16 mouse cellular contexts compared by ENCODE assay signal in genomic region chr6:108638157-108638833, GRCm38 (mm10). TPM values are rescaled to one million over a fixed set of nuclear protein-coding genes. Genes with fewer than 3 reads are reported as not detected.
DNase-seq lines count a peak whose midpoint lies in the region; ATAC-seq and TF ChIP-seq lines count a peak whose summit lies in the region.
"Had no signal": no experiment of that assay in that cellular context is flagged by ENCODE, and none has a peak within 500 bp of the region (broad histone marks: within the 10 kb centered on the region; RNA-seq: fewer than 3 reads in every experiment).

No protein-coding gene starts in this region.

- 51% methylated on average over 6 of the region's 6 CpGs for WGBS in liver, postnatal 0 days (ENCODE audit: insufficient replicate concordance)

- DNase-seq in urinary bladder, postnatal 14 days (ENCODE audit: low spot score), result peak; percentile 22
- no peak for DNase-seq in urinary bladder, postnatal 4 days (ENCODE audit: low spot score in 2 of 2)
- DNase-seq in kidney, adult 9 months, result peak; percentile 89
- DNase-seq in liver, postnatal 0 days, result peak; percentile 52
- peak; percentile 55 for DNase-seq in yolk sac, embryonic 10.5 days (ENCODE audit: low spot score)
- no peak for DNase-seq in urinary bladder, adult 2 months (ENCODE audit: low spot score)
- no peak for DNase-seq in layer of hippocampus, adult 9-10 months (ENCODE audit: low spot score)
- no peak for DNase-seq in frontal cortex, postnatal 36 days (ENCODE audit: low spot score in 2 of 2)
- DNase-seq: adrenal gland, postnatal 14 days; cerebellum, postnatal 36 days; gastrocnemius, postnatal 10 days had no signal

- no peak overlapping the region for H3K4me3 ChIP-seq in liver, postnatal 0 days (ENCODE audit: low read depth, low read length)
- H3K4me3 ChIP-seq: embryonic facial prominence, embryonic 13.5 days; hindbrain, embryonic 12.5 days; layer of hippocampus, adult 2 months had no signal

- ATAC-seq in liver, postnatal 0 days, result peak; percentile 99

- H3K27ac ChIP-seq in liver, postnatal 0 days (ENCODE audit: low read depth), result peak overlapping the region; percentile 91
- H3K27ac ChIP-seq: embryonic facial prominence, embryonic 13.5 days; hindbrain, embryonic 12.5 days; layer of hippocampus, adult 2 months had no signal

- TF ChIP-seq CTCF in liver, postnatal 0 days (IDR thresholded peaks at IDR 0.05; ENCODE audit: low read depth), result no peak

- H3K9me3 ChIP-seq in liver, postnatal 0 days (ENCODE audit: low read length), result no peaks in the 10 kb centered on the region
- H3K9me3 ChIP-seq: embryonic facial prominence, embryonic 13.5 days; hindbrain, embryonic 12.5 days had no signal

- no peaks in the 10 kb centered on the region for H3K27me3 ChIP-seq in liver, postnatal 0 days (ENCODE audit: insufficient read depth, low read length)
- H3K27me3 ChIP-seq: CH12.LX; embryonic facial prominence, embryonic 13.5 days; hindbrain, embryonic 12.5 days had no signal

- H3K36me3 ChIP-seq in liver, postnatal 0 days (replicated peaks; ENCODE audit: insufficient read depth, low read length), result no peaks in the 10 kb centered on the region
- H3K36me3 ChIP-seq: embryonic facial prominence, embryonic 13.5 days; hindbrain, embryonic 12.5 days had no signal

- H3K9ac ChIP-seq in liver, postnatal 0 days (replicated peaks), result no peak overlapping the region
- H3K9ac ChIP-seq: embryonic facial prominence, embryonic 13.5 days; hindbrain, embryonic 12.5 days had no signal

- no peak overlapping the region for H3K4me2 ChIP-seq in liver, postnatal 0 days (ENCODE audit: low read depth, low read length)
- H3K4me2 ChIP-seq: embryonic facial prominence, embryonic 13.5 days; heart, embryonic 11.5 days; hindbrain, embryonic 12.5 days had no signal

- TF ChIP-seq EP300 in liver, postnatal 0 days (IDR thresholded peaks at IDR 0.05; ENCODE audit: low read depth), result peak; percentile 56

- peaks cover 3% of the 10 kb centered on the region for H3K4me1 ChIP-seq in liver, postnatal 0 days (ENCODE audit: insufficient read depth)
- H3K4me1 ChIP-seq: embryonic facial prominence, embryonic 13.5 days; hindbrain, embryonic 12.5 days had no signal

RNA-seq across cellular contexts. Expression of gene Bhlhe40, which starts 22.1 kb away (rescaled TPM):
- 19.1 and 26.9 TPM in 2 replicates for polyA plus RNA-seq in liver, postnatal 0 days (2015; fragmentation: Nextera tagmentation; extraction: Ambion mirVana)
- polyA plus RNA-seq in urinary bladder, adult 2 months (2012; rRNA removed), result 17.9 and 35.1 TPM in 2 replicates

Comparison
In these comparisons a context has a peak if more than half of its experiments do, and no peak if none do; other contexts are left out.
1. DNase-seq: peak in urinary bladder, postnatal 14 days (single experiment), kidney, adult 9 months (single experiment), liver, postnatal 0 days (single experiment) and yolk sac, embryonic 10.5 days (single experiment); none in urinary bladder, postnatal 4 days (0 of 2), urinary bladder, adult 2 months (single experiment), layer of hippocampus, adult 9-10 months (single experiment) and frontal cortex, postnatal 36 days (0 of 2).